Mouse (Mus musculus): ENCODE measurements around the gene Scaf4. TPM values are rescaled to one million over a fixed set of nuclear protein-coding genes. Genes with fewer than 3 reads are reported as not detected.
"Not testable (repeated sequence)": the region's sequence is repeated elsewhere in the genome, so short reads cannot be mapped to it uniquely, and the experiment has no call there.

Scaf4 gene
- polyA plus RNA-seq, 1 experiment from 2014 or later = 24.5 TPM

DNA sequence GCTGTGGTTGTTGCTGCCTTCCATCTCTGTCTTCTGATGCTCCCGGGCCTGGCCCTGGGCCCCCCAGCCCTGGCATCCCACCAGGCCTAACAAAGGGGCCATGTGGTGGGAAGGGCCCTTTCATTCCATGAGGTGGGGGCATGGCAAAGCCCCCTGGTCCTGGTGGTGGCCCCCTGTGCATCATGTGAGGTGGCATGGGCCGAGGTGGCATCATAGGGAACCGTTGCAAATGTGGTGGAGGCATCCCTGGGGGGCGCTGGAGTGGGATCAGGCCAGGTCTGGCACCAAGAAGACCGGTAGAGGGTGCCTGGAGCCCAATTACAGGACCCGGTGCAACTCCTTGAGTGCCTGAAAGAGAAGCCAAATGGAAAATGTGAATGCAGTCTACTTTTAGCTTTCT is 54.4 kb downstream of the Scaf4 start:
- 87% methylated on average over 6 of the region's 6 CpGs for WGBS
- no peaks in the 10 kb centered on the region for H3K27me3 ChIP-seq (ENCODE audit: control insufficient read depth, insufficient read depth, low read length)
- DNase-seq (ENCODE audit: low spot score) = no peak
- H3K4me3 ChIP-seq (ENCODE audit: low read depth, low read length) = no peak overlapping the region
- no peaks in the 10 kb centered on the region for H3K4me1 ChIP-seq (ENCODE audit: control insufficient read depth, insufficient read depth, low read length)
- no peaks in the 10 kb centered on the region; the same call in none of the 2 replicates for H3K36me3 ChIP-seq (replicated peaks; ENCODE audit: control insufficient read depth, insufficient read depth, low read depth, low read length)
- ATAC-seq (replicated peaks; ENCODE audit: insufficient number of reproducible peaks, low FRiP score, low TSS enrichment, low read depth) = 0 out of 2 replicates have a peak, but pooled peaks have one; percentile 42
- no peak overlapping the region for H3K9ac ChIP-seq (replicated peaks; ENCODE audit: low read length)
- no peak overlapping the region for H3K27ac ChIP-seq (replicated peaks; ENCODE audit: low read depth, low read length)
- no peaks in the 10 kb centered on the region for H3K9me3 ChIP-seq (replicated peaks; ENCODE audit: control insufficient read depth, low read length)
- no peak overlapping the region for H3K4me2 ChIP-seq (ENCODE audit: low read depth, low read length)

- H3K4me3 ChIP-seq (ENCODE audit: low read depth, low read length) = peak overlapping the region; percentile 88
- H3K27ac ChIP-seq (replicated peaks; ENCODE audit: low read depth, low read length) = peak overlapping the region; percentile 75; the same call in 1 of the 2 replicates
- H3K9me3 ChIP-seq (replicated peaks; ENCODE audit: control insufficient read depth, low read length) = no peaks in the 10 kb centered on the region
- DNase-seq (ENCODE audit: low spot score) = no peak
- no peaks in the 10 kb centered on the region for H3K4me1 ChIP-seq (ENCODE audit: control insufficient read depth, insufficient read depth, low read length)
- WGBS = 13% methylated on average over 20 of the region's 20 CpGs
- H3K36me3 ChIP-seq (replicated peaks; ENCODE audit: control insufficient read depth, insufficient read depth, low read depth, low read length) = peaks cover 3% of the 10 kb centered on the region
- peak overlapping the region; percentile 64 for H3K4me2 ChIP-seq (ENCODE audit: low read depth, low read length)
- ATAC-seq (replicated peaks; ENCODE audit: insufficient number of reproducible peaks, low FRiP score, low TSS enrichment, low read depth) = no peak
- peak overlapping the region; percentile 85 for H3K9ac ChIP-seq (replicated peaks; ENCODE audit: low read length)
- no peaks in the 10 kb centered on the region for H3K27me3 ChIP-seq (ENCODE audit: control insufficient read depth, insufficient read depth, low read length)
These were observed 62.7 kb downstream of the Scaf4 start for GRCm38 (mm10) chr16:90221441-90222070.

- peak overlapping the region; percentile 75 for H3K27ac ChIP-seq (replicated peaks; ENCODE audit: low read depth, low read length)
- peak overlapping the region; percentile 85 for H3K9ac ChIP-seq (replicated peaks; ENCODE audit: low read length)
- peak overlapping the region; percentile 88 for H3K4me3 ChIP-seq (ENCODE audit: low read depth, low read length)
- H3K4me1 ChIP-seq (ENCODE audit: control insufficient read depth, insufficient read depth, low read length) = no peaks in the 10 kb centered on the region
- no peaks in the 10 kb centered on the region for H3K9me3 ChIP-seq (replicated peaks; ENCODE audit: control insufficient read depth, low read length)
- DNase-seq (ENCODE audit: low spot score) (peak; percentile 69), ATAC-seq (replicated peaks; ENCODE audit: insufficient number of reproducible peaks, low FRiP score, low TSS enrichment, low read depth) (peak; percentile 82)
- H3K4me2 ChIP-seq (ENCODE audit: low read depth, low read length) = peak overlapping the region; percentile 64
- no peaks in the 10 kb centered on the region for H3K27me3 ChIP-seq (ENCODE audit: control insufficient read depth, insufficient read depth, low read length)
- peaks cover 3% of the 10 kb centered on the region for H3K36me3 ChIP-seq (replicated peaks; ENCODE audit: control insufficient read depth, insufficient read depth, low read depth, low read length)
- WGBS = 0% methylated on average over 42 of the region's 52 CpGs
These were observed 63.3 kb downstream of the Scaf4 start for GRCm38 (mm10) chr16:90220892-90221431.

DNA sequence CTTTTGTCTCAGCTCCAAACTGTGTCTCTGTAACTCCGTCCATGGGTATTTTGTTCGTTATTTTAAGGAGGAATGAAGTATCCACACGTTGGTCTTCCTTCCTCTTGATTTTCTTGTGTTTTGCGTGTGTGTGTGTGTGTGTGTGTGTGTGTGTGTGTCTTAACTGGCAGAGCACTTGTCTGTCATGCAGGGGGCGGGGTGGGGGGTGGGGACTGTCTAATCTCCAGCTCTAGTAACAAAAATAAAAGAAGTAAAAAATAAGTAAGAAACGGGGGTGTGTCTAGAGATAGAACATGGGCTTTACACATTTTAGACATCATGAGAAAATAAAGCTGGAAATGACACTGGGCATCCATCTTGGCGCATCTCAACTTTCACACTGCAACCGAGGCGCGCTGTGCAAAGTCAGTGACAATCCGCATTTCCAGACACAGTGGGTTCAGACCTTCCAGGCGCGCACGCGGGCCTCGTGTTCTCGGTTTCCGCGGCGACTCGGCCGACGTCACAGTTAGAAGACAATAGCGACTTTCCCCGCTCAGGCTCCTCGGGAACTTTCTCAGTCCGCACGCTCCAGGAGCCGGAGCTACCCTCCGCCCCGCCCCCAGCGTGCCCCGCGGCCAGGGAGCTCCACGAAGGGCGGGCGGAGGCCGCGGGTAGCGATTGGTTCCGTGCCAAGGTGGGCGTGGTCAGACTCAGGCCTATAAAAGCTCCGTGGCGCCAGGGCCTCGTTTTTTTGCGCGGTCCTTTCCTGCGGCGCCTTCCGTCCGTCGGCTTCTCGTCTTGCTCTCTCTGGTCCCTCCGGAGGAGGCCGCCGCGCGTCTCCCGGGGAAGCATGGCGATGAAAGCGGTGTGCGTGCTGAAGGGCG is 64.0 kb downstream of the Scaf4 start, which contains the start of gene Sod1:
Gene Sod1, plus strand, starts transcription at position 729 of the 866 bp plus-strand sequence.
- H3K27ac ChIP-seq (replicated peaks; ENCODE audit: low read depth, low read length) = peak within 1 kb of the TSS; percentile 75
- no peaks in the 10 kb centered on the region for H3K9me3 ChIP-seq (replicated peaks; ENCODE audit: control insufficient read depth, low read length)
- 1% methylated on average over 63 of the region's 63 CpGs for WGBS
- DNase-seq (ENCODE audit: low spot score) = peak; percentile 98
- H3K27me3 ChIP-seq (ENCODE audit: control insufficient read depth, insufficient read depth, low read length) = no peaks in the 10 kb centered on the region
- peak within 1 kb of the TSS; percentile 88 for H3K4me3 ChIP-seq (ENCODE audit: low read depth, low read length)
- H3K9ac ChIP-seq (replicated peaks; ENCODE audit: low read length) = peak within 1 kb of the TSS; percentile 85
- H3K4me1 ChIP-seq (ENCODE audit: control insufficient read depth, insufficient read depth, low read length) = no peaks in the 10 kb centered on the region
- H3K4me2 ChIP-seq (ENCODE audit: low read depth, low read length) = peak within 1 kb of the TSS; percentile 64
- peaks cover 3% of the 10 kb centered on the region for H3K36me3 ChIP-seq (replicated peaks; ENCODE audit: control insufficient read depth, insufficient read depth, low read depth, low read length)
- peak; percentile 96 for ATAC-seq (replicated peaks; ENCODE audit: insufficient number of reproducible peaks, low FRiP score, low TSS enrichment, low read depth)

DNA sequence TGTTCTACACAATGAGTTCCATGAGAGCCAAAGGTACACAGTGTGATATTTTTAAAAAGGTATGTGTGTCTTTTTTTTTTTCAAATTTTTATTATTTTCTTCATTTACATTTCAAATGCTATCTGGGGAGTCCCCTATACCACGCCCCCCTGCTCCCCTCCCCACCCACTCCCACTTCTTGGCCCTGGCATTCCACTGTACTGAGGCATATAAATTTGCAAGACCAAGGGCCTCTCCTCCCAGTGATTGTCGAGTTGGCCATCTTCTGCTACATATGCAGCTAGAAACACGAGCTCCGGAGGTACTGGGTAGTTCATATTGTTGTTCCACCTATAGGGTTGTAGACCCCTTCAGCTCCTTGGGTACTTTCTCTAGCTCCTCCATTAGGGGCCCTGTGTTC is 64.9 kb downstream of the Scaf4 start:
- H3K27me3 ChIP-seq (ENCODE audit: control insufficient read depth, insufficient read depth, low read length); H3K27ac ChIP-seq (replicated peaks; ENCODE audit: low read depth, low read length); H3K9ac ChIP-seq (replicated peaks; ENCODE audit: low read length); H3K4me2 ChIP-seq (ENCODE audit: low read depth, low read length); H3K4me3 ChIP-seq (ENCODE audit: low read depth, low read length); H3K4me1 ChIP-seq (ENCODE audit: control insufficient read depth, insufficient read depth, low read length); H3K36me3 ChIP-seq (replicated peaks; ENCODE audit: control insufficient read depth, insufficient read depth, low read depth, low read length); ATAC-seq (replicated peaks; ENCODE audit: insufficient number of reproducible peaks, low FRiP score, low TSS enrichment, low read depth); DNase-seq (ENCODE audit: low spot score); H3K9me3 ChIP-seq (replicated peaks; ENCODE audit: control insufficient read depth, low read length): not testable (repeated sequence)
- 70% methylated on average over 4 of the region's 4 CpGs for WGBS

- H3K4me1 ChIP-seq (ENCODE audit: control insufficient read depth, insufficient read depth, low read length) = no peaks in the 10 kb centered on the region
- no peaks in the 10 kb centered on the region for H3K9me3 ChIP-seq (replicated peaks; ENCODE audit: control insufficient read depth, low read length)
- no peaks in the 10 kb centered on the region for H3K36me3 ChIP-seq (replicated peaks; ENCODE audit: control insufficient read depth, insufficient read depth, low read depth, low read length)
- H3K4me3 ChIP-seq (ENCODE audit: low read depth, low read length) = no peak overlapping the region
- H3K4me2 ChIP-seq (ENCODE audit: low read depth, low read length) = no peak overlapping the region
- H3K27me3 ChIP-seq (ENCODE audit: control insufficient read depth, insufficient read depth, low read length) = no peaks in the 10 kb centered on the region
- no peak for DNase-seq (ENCODE audit: low spot score)
- 56% methylated on average over 4 of the region's 4 CpGs for WGBS
- no peak for ATAC-seq (replicated peaks; ENCODE audit: insufficient number of reproducible peaks, low FRiP score, low TSS enrichment, low read depth)
- no peak overlapping the region for H3K27ac ChIP-seq (replicated peaks; ENCODE audit: low read depth, low read length)
- H3K9ac ChIP-seq (replicated peaks; ENCODE audit: low read length) = no peak overlapping the region
These were observed 66.4 kb downstream of the Scaf4 start for GRCm38 (mm10) chr16:90217926-90218325.

- H3K9me3 ChIP-seq (replicated peaks; ENCODE audit: control insufficient read depth, low read length) = no peaks in the 10 kb centered on the region
- no peak overlapping the region for H3K4me2 ChIP-seq (ENCODE audit: low read depth, low read length)
- DNase-seq (ENCODE audit: low spot score) (peak; percentile 29), ATAC-seq (replicated peaks; ENCODE audit: insufficient number of reproducible peaks, low FRiP score, low TSS enrichment, low read depth) (no peak)
- 35% methylated on average over 3 of the region's 3 CpGs for WGBS
- H3K27me3 ChIP-seq (ENCODE audit: control insufficient read depth, insufficient read depth, low read length) = no peaks in the 10 kb centered on the region
- H3K4me3 ChIP-seq (ENCODE audit: low read depth, low read length) = no peak overlapping the region
- H3K9ac ChIP-seq (replicated peaks; ENCODE audit: low read length) = no peak overlapping the region
- no peaks in the 10 kb centered on the region for H3K36me3 ChIP-seq (replicated peaks; ENCODE audit: control insufficient read depth, insufficient read depth, low read depth, low read length)
- H3K27ac ChIP-seq (replicated peaks; ENCODE audit: low read depth, low read length) = no peak overlapping the region
- no peaks in the 10 kb centered on the region for H3K4me1 ChIP-seq (ENCODE audit: control insufficient read depth, insufficient read depth, low read length)
These were observed 66.9 kb downstream of the Scaf4 start for GRCm38 (mm10) chr16:90217356-90217755.

- Histone ChIP-seq H3K9me3 (replicated peaks; ENCODE audit: control insufficient read depth, low read length) (no peaks in the 10 kb centered on the region), H3K27ac (replicated peaks; ENCODE audit: low read depth, low read length) (no peak overlapping the region), H3K4me2 (ENCODE audit: low read depth, low read length) (no peak overlapping the region), H3K4me1 (ENCODE audit: control insufficient read depth, insufficient read depth, low read length) (no peaks in the 10 kb centered on the region), H3K27me3 (ENCODE audit: control insufficient read depth, insufficient read depth, low read length) (no peaks in the 10 kb centered on the region), H3K9ac (replicated peaks; ENCODE audit: low read length) (no peak overlapping the region), H3K4me3 (ENCODE audit: low read depth, low read length) (no peak overlapping the region), H3K36me3 (replicated peaks; ENCODE audit: control insufficient read depth, insufficient read depth, low read depth, low read length) (no peaks in the 10 kb centered on the region)
- ATAC-seq (replicated peaks; ENCODE audit: insufficient number of reproducible peaks, low FRiP score, low TSS enrichment, low read depth) (no peak), DNase-seq (ENCODE audit: low spot score) (no peak)
- 84% methylated on average over 2 of the region's 2 CpGs for WGBS
These were observed 67.9 kb downstream of the Scaf4 start for GRCm38 (mm10) chr16:90216414-90216813.

Measured in embryonic facial prominence, embryonic 11.5 days (tissue).